Mouse (Mus musculus) activated CD4-positive, CD25-positive, alpha-beta regulatory T cell, adult 4 months (primary cell): ENCODE results near the gene Fbxl18. TPM values are rescaled to one million over a fixed set of nuclear protein-coding genes. Genes with fewer than 3 reads are reported as not detected.

Experiments
- ATAC-seq: one replicate; pipeline ENCODE4 v1.8.0; 2017
- polyA plus RNA-seq, 2 experiments: library from polyadenylated mRNA; unstranded; fragments of 100-300 nt; shearing (Covaris generic); gene quantifications; one replicate each; pipeline ENCODE4 v1.2.1; 2017

Gene Fbxl18
- 10 to 100 TPM in 1 of 2 experiments, 1 to 10 TPM in 1; 2.1 to 13.9 TPM for polyA plus RNA-seq

DNA sequence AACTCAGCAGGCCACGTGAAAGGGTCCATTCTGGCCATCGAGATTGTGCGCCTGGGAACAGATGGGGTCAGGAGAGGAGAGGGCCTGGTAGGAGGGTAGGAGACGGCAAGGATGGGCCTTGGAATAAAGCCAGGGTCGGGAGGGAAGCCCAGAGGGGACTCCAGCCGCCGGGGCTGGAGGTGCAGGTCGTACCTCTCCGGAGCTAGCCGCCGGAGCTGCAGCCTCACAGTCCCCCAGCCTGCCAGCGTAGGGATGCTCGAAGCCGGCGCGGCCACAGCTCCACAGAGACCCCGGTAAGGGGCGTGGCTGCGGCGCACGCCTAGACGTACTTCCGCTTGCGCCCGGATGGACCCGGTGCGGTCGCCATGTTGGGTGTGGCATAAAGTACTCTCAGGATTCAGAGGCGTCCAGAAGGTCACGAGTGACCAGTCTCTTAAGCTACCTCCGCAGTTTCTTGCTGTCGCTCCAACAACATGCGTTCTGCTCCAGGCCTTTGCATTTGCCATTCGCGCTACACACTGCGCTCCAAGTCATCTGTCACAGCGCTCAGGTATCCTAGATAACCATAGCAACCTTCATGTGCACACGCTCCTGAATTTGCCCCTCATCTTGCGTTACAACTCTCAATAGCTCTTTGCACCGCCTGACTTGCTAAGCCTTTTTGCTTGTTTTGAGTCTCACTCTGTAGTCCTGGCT lies at the start of gene Fbxl18:
Gene Fbxl18 (minus strand): TSS at position 504 of the 696 bp plus-strand sequence.
- peak; percentile 85 for ATAC-seq

DNA sequence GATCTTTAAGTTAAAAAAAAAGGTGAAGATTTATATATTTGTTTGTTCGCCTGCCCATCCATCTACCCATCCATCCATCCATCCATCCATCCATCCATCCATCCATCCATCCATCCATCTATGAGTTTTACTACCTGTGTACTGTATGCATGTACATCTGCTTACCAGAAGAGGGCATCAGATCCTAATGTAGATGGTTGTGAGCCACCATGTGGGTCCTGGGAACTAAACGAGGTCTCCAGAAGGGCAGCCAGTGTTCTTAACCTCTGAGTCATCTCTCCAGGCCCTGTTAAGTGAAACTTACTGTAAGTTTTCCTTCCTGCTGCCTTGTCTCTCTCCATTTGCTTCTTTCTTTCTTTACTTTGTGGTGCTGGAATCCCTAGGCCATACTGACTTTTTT lies 45.2 kb upstream of the Fbxl18 start:
- no peak for ATAC-seq

DNA sequence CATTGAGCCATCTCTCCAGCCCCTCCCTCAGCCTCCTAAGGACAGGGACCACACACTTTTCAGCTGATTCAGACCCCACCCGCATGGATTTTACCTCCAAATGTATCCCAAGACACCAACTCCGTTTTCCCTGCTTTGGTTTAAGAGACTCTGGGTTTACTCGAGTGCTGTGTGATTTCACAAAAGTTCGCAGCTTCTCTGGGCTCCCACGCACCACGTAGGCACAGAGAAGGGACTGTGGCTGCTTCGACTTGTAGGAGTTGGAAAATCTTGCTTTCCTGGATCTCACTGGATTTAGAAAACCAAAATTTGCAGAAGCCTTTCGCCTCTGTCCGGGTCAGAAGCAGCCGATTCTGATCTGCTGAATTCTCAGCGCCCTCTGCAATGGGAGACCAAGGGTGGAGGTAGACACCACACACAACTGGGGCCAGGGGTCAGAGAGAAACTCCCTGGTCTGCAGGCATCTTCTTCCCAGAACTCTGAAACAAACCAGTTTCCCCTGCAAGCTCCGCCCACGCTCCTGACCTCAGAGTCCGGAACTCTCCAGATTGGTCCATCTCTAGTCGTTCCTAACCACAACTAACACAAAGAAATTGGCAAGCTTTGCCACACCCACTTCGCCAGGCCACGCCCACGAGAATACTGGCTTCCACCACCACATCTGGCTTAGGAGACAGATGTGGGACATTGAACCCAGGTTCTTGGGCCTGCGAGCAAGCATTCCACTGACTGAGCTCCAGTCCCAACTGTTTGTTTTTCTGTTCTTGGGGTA lies 42.9 kb upstream of the Fbxl18 start:
- ATAC-seq: peak; percentile 23

DNA sequence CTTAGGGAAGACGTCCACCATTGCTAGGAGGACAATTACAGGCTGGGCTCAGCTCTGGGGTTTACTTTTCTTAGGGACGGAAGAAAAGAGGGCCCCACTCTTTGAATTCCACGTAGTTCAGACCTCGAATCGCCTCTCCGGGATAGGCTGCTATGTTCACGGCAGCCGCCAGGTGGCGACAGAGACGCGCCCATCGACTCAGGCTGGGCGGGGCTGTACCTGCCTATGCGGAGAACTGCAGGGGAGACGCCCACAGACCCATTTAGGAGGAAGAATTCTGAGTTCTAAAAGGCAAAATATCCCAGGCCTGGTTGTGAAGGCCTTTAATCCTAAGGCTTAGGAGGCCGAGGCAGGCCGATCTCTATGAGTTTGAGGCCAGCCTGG lies 41.1 kb upstream of the Fbxl18 start:
- peak; percentile 25 for ATAC-seq

DNA sequence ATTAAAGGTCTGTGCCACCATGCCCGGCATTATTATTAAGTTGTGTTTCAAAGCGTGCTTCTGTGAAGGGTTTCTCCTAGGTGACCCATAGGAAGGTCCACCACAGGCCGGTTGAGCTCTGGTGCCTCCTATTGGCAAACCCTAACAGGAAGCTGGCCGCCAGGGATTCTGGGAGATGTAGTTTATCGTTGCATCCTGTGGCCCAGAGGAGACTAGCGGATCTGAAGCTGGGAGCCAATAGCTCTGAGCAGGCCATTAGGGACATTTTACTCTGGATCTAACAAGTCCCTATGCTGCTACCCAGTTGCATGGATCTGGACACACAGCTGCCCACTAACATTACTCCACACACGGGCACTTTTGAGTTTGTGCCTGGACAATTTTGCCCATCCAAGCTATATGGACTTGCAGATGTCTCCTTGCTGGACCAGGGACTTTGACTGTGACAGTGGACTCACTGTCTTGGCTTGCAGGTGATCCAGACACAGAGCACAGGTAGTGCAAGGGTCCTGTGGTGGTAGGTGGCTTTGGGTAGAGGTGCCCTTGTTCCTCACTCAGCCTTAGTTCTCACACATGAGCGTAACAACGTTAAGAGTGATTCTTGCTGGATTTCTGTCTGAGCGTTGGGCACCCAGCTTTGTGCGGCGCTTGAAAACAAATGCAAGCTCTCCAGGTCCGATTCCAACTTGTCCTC lies 40.6 kb upstream of the Fbxl18 start:
- ATAC-seq: no peak

DNA sequence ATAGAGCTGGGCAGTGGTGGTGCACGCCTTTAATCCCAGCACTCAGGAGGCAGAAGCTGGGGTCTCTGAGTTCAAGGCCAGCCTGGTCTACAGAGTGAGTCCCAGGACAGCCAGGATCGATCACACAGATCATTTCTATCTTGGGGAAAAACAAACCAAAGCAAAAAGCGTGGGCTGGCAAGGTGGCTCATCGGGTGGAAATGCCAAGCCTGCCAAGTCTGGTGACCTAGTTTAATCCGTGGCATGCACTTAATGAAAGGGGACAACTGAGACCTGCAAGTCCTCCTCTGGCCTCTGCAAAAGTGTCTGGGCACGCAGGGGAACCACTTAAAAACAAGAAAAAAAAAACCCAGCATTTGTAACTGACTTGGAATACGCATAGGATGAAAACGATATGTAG lies 37.5 kb upstream of the Fbxl18 start:
- ATAC-seq: no peak

DNA sequence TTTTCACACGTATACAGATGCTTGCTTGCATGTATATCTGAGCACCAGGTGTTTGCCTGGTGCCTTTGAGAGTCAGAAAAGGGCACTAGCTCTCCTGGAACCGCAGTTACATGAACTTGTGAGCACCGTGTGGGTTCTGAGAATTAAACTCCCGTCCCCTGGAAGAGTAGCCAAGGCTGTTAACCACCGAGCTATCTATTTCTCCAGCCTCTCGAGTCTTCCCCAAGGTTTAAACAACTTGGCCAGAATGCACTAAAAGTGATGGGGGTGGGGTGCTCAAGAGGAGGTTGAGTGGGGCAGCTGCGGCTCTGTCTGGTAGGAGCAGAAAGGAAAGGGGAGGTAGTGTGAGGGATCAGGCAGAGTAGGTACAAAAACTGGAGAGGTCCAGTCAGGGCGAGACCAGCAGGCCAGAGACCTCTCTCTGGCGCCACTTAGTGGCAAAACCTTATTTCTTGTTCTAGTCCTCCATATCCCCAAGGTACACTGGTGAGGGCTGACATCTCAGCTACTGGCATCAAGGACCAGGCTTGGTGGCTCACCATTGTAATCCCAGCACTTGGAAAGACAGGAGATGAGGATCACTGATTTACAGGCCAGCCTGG lies 37.0 kb upstream of the Fbxl18 start:
- ATAC-seq: peak; percentile 33

DNA sequence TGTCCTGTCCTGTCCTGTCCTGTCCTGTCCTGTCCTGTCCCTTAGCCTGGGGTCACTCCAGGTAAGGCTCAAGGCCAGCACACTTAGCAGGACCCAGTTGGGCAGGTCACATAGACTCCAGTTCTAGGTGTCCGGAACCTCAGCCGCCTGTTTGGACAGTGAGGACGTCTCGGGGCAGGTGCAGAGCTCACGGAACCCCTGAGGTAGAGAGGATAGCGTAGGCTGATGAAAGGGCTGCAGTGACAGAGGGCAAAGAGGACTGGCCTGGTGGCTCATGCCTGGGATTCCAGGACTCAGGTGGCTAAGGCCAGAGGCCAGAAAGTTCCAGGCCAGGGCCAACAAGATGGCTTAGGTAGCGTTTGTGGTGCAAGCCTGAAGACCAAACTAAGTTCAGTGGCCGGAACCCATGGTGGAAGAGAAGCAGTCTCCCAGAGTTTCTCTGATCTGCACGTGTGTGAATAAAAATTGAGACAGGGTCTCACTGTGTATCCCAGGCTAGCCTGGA lies 36.1 kb upstream of the Fbxl18 start:
- ATAC-seq: no peak

DNA sequence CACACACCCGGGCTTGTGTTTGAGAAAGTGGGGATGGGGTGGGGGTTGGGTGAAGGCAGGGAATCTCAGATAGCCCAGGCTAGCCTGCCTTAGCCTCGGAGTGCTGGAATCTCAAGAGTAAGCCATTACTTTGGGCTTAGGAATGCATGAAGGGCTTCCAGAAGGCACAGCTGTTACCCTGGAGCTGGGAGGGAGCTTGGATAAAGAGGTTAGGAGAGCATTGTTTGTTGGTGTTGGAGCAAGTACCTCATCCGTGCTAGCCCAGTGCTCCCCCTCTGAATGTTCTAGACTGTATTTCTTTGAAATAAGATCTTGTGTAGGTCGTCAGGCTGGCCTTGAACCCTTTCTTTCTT lies 34.2 kb upstream of the Fbxl18 start:
- ATAC-seq: no peak

DNA sequence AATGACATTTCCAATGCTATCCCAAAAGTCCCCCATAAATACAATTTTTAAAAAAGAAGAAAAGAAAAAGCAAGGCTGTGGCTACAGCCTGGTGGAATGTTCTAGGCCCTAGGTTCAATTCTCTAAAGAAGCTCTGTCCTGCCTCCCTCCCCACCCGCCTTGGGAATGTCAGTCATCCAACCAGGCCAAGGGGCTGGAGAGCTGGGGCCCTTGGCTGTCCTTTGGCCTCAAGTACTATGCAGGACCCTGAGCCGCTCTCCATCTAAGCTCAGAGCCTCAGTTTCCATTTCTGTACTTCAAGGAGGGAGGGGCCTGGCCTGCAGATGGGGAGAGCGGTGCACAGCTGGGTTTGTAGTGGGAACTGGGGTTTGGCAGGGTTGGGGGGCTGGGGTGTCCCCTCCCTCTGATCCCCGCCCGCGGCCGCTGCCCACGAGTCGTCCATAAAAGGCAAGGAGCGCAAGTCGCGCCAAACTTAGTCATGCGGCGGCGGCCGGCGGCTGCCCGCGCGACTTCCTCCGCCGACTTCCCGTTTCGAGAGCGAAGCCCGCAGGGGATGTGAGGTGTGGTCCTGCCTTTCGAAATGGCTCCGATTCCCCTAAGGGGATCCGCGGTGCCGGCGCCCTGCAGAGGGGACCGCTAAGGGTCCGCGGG lies 33.7 kb upstream of the Fbxl18 start:
- ATAC-seq: peak; percentile 60

DNA sequence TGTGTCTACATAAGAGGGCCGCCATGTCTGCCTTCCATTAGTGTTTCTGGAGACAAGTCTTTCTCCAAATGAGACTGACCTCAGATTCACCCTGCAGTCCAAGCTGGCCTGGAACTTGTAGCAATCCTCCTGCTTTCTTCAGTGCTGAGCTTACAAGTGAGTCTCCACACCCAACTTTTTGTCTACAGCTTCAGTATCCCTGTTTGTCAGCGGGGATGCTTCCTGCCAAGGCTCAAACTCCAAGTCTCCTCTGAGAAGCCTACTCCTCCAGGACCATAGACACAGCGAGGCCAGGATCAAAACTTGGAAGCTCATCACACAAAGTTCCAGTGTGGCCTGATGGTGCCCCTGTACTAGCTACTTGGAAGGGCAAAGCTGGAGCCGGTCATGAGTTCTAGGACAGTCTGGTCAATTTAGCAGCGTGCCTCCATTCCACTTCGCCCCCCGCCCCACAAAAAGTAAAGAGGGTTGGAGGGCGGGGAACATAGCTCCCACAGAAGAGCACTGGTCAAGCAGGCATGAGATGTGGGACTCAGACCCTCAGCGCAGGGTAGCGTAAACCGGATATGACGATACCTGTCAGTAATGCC lies 32.2 kb upstream of the Fbxl18 start:
- ATAC-seq: no peak

DNA sequence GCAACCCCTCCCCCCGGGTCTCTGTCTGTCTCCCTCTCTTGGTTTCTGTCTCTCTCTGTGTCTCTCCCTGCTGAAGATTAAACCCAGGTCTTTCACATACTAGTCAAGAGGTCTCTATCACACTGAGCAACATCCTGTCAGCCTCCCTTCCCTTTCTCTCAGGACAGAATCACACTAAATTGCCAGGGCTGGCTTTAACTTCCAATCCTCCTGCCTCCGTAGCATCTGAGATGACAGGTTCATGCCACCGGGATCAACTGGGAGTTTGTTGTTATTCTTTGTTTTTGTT lies 31.7 kb upstream of the Fbxl18 start:
- ATAC-seq: peak; percentile 63

DNA sequence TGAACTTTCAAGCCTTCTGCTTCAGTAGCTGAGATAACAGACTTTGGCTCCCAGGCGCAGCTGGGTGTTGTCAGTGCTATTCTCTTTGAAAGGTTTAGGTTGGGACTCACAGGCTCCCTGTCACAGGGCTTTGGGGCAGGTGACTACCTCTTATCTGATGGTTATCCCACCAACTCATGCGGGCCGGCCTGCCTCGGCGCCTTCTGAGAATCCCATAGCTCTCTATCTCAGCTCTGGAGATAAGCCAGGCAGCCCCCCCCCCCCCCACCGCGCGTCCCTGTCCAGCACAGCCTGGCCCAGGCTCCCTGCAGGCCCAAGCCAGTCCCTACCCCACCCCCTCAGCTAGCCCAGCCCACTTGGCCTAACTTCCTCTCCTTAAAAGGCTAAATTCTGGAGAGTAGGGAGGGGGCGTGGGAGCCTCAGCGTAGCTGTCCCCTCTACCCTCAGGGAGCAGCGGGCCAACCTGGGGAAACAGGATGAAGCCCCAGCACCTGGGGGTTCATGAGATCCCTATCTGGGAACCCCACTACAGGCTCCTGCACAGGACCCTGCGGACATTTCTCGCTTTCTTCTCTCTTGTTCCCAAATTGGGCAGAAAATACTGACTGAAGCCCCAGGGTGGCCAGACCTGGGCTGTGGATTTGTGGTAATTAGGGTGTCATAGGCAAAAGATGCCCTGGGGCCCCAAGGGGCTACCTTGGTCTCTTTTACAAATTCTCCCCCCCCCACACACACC lies 31.2 kb upstream of the Fbxl18 start:
- no peak for ATAC-seq

DNA sequence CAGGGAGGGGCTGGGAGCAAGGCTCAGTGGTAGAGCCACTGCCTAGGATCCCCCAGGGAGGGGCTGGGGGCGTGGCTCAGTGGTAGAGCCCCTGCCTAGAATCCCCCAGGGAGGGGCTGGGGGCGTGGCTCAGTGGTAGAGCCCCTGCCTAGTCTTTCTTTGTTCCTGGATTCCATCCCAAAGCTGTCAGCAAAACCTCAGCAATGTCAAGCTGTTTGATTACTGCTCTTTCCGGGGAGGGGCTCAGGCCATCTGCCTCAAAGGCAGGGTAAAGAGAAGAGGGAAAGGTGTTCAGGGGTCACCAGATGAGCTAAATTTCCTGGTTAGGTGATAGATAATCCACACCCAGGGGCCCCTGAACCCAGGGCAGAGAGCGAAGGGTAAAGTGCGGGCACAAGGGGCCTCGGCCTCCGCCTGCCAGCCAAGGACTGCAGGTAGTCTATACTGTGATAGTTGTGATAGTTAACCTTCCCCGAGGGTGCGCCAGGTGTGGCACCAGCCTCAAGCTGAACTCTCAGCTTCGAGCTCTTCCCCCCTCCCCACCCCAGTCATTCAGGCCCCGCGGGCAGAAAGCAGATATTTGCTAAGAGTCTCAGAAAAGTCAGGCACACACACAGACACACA lies 29.2 kb upstream of the Fbxl18 start:
- no peak for ATAC-seq

DNA sequence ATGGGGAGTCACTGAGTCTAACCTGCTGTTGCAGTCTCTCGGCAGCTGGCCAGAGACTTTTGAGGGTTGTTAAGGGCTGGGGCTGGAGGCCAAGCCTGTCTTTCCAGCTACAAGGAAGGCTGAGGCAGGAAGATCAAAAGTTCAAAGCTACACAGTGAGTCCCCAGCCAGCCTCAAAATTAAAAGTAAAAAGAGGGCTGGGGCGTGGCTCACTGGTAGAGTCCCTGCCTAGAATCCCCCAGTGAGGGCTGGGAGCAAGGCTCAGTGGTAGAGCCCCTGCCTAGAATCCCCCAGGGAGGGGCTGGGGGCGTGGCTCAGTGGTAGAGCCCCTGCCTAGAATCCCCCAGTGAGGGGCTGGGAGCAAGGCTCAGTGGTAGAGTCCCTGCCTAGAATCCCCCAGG lies 28.6 kb upstream of the Fbxl18 start:
- no peak for ATAC-seq

DNA sequence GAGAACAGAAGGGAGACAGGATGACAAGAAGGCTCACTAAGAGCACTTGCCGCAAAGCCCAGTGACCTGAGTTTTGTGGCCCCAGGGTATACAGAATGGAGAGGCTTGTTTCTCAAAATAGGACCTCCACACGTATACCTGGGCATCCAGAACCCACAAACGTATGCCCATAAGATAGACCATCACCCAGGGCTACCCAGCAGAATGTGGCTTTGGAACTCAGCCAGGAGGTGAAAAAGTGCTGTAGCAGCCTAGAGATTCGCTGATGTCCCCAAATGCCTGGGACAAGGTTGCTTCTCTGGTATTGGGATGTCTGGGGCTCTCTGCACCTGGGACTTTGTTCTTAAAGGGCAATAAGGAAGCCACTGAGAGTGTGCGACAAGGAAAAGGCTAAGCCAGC lies 27.0 kb upstream of the Fbxl18 start:
- no peak for ATAC-seq

DNA sequence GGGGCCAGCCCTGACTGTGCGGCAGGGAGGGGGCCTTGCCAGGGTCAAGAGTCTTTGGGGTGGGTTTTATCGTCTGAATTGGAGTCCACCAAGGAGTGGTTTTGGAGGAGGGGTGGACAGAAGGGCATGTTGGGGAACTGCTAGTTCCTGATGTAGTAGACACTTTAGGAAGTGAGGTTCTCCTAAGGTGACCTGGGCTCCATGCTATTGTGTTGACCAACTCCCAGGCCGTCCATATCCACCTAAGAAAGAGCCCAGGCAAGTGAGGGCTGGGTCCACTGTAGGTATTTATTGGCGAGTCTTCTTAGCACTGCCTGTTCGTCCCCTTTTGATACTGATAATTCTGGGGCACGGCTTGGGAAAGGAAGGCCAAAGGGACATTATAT lies 25.8 kb upstream of the Fbxl18 start:
- ATAC-seq: no peak

DNA sequence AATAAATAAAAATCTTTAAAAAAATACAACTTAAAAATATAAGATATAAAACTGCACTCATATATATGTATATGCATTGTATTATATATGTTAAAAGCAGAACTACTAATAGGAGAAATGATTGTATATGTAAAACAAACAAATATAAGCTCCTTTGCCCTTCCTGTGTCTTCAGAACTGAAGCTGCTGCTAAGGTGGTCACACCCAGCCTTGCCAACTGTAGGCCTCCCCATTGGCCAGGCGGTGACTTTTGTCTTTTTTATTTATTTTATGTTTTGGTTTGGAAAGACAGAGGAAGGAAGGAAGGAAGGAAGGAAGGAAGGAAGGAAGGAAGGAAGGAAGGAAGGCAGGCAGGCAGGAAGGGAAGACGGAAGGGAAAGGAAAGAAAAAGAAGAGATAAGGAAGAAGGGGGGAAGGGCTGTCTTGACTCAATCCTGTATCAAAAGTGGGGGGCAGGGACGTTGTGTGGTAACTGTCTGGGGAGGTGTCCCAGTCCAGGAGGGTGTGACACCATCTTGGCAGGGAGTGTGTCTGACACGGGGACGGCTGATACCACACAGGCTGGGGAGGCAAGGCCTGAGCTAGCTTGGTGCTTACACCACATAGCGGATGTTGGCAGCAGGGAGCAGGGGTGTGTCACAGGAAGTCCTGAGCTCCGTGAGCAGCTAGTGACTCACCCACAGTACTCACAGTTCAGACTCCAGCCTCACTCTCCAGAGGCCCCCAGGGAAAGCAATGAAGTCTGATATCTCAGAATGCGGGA lies 25.3 kb upstream of the Fbxl18 start:
- ATAC-seq: peak; percentile 100

DNA sequence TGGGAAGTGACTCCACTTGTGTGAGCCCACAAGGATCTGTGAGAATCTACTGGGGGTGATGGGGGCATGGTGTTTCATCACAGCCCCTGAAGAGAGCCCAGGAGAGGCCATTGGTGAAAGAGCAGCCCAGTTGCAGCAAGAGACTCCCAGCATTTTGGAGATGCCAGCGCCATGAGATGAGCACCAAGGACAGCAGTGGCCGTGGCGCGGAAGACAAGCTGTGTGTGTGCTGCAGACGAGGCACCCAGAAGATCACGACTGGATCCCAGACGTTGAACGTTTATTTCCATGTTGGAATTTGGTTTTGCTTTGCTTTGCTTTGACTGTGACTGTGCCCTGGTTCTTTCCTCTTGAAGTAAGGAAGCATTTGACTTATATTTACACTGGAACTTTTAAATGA lies 22.2 kb upstream of the Fbxl18 start:
- no peak for ATAC-seq

DNA sequence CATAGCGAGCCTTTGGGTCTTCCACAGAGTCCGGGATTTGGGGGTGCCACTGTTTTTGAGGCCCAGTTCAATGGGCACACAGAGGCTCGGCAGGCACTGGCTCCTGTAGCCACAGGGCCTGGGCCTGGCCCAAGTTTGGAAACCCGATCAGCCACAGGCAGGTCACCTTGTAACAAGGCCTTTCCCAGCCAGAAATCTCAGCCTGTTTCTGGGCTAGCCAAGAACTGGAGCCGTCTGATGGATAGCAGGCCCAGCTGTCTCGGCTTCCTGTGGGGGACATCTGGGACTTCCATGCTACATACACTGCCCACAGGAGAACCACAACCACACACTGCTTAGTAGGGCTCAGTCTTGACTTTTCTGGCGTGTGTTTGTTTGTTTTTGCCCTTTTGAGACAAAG lies 21.4 kb upstream of the Fbxl18 start:
- no peak for ATAC-seq

DNA sequence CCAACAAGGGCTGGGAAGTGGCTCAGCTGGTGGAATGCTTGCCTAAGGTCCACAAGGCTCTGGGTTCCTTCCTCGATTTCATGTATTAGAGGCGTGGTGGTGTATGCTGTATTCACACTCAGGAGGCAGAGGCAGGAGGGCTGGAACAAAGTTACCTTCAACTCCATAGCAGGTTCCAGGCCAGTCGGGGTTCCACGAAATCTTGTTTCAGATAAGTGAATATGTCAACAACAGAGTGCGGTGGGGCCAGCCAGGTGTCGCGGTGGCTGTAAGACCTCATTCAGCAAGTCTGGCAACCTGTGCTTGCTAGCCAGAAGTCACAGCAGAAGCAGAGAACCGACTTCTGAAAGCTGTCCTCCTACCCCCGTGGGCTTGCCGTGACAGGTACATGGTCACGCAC lies 20.0 kb upstream of the Fbxl18 start:
- no peak for ATAC-seq
